Mouse (Mus musculus) B cell, adult 62 days (primary cell): ENCODE data around the gene Apaf1. TPM values are rescaled to one million over a fixed set of nuclear protein-coding genes. Genes with fewer than 3 reads are reported as not detected.

ENCODE experiments used
- total RNA-seq: library from RNA; stranded (reverse); gene quantifications from 4 replicates; pipeline ENCODE4 v1.2.4, GENCODE M21; 2023

Apaf1 gene
- 21.2 to 27.9 TPM (median 25.3 TPM) in 4 replicates for total RNA-seq

DNA sequence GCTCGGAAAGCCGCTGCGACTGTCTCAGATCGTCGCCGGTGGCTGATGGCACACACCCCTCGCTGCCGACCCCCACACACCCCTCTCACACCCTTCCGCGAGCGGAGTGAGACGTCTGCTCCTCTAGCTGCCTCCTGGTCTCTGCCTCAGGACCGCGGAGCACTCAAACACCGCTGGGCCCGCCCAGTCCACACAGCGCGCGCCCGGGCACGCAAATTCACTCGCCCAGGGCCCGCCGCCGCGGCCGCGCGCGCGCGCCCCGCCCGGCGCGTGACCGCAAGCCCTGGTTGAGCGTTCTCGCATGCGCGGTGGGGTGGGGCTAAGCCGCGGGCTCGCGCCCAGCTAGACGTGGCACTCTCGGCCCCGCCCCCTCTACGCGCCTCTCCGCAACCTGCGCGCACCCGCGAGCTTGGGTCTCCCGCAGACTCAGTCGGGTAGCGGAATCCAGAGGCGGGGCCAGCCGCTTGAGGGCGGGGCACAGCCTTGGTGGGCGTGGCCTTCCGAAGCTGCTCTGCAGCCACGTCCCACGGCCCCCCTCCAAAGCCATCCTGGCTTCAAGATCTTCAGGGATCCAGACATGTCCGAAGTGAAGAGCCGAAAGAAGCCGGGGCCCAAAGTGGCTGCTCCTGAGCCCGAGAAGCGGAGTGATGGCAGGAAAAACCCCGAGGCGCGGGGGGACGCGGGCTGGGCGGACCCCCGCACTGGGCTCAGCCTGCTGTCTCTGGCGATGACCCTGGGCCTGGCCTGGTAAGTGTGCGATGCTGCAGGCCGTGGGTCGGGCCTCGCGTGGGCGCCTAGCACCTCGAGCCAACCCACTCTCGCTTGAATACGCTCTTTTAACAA is at the start of gene Apaf1, which contains the start of gene Ikbip:
TSS of gene Apaf1 (minus strand) at position 221 of the 843 bp plus-strand sequence.
TSS of gene Ikbip (plus strand) at position 391 of the 843 bp plus-strand sequence.

DNA sequence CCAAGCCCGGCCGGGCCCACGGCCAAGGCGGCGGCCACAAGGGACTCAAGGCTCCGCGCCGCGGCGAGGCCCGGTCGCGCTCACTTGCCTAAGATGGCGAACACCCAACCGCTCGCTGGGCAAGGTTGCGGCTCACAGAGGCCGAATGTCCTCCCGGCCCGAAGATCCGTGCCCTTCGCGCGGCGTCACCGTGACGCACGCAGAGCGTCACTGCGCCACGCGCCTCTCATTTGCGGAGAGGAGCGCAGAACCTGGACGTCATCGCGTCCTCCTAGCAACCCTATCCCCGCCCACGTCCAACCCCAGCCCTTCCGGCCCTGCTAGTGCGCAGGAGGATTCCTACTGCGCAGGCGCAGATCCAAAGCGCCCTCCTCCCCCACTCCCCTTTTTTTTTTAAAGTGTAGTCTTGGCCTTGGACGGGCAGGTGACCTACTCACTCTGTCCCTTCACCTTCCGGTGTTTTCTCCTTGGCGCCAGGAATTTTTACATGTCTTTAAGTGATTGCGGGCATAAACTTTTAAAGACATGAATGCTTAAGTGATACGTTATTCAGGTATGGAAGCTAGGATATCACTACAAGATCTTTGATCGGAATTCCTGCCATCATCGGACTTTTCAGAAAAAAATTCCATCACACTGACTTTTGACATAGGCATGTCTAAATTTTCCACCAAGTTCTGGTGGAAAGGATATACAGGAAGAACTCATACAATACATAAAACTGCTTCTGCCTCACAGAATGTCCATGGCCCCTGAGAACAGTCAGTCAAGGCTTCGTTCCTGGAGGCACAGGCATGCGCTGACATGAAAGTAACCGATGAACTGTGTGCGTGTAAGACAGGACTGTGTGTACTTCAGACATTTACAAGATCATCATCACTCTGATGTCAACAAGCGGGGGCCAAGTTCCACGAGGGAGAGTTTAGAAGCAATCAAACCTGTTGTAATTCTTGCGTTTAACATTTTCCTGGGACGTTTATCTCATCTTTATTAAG is 41.6 kb upstream of the Apaf1 start, which contains the start of gene Slc25a3:
TSS of gene Slc25a3 (minus strand) at position 232 of the 995 bp plus-strand sequence.

Other genes starting within 250 kb of the Apaf1 start
- 2.2 to 4.7 TPM (median 3.1 TPM) in 4 replicates for gene Ikbip, start 170 bp upstream of the Apaf1 start, total RNA-seq
- gene Slc25a3, start 41.3 kb upstream of the Apaf1 start, total RNA-seq = 580 to 644 TPM (median 627 TPM) in 4 replicates
- gene Tmpo, start 98.5 kb upstream of the Apaf1 start, total RNA-seq = 140 to 148 TPM (median 143 TPM) in 4 replicates